Mouse (Mus musculus) yolk sac, embryonic 10.5 days (tissue): ENCODE results near the gene Sema3f.

Experiments
- DNase-seq: peaks from one replicate; pipeline ENCODE4 v3.0.0-alpha.2; 2017; ENCODE audit warnings: low spot score

The Sema3f gene

DNA sequence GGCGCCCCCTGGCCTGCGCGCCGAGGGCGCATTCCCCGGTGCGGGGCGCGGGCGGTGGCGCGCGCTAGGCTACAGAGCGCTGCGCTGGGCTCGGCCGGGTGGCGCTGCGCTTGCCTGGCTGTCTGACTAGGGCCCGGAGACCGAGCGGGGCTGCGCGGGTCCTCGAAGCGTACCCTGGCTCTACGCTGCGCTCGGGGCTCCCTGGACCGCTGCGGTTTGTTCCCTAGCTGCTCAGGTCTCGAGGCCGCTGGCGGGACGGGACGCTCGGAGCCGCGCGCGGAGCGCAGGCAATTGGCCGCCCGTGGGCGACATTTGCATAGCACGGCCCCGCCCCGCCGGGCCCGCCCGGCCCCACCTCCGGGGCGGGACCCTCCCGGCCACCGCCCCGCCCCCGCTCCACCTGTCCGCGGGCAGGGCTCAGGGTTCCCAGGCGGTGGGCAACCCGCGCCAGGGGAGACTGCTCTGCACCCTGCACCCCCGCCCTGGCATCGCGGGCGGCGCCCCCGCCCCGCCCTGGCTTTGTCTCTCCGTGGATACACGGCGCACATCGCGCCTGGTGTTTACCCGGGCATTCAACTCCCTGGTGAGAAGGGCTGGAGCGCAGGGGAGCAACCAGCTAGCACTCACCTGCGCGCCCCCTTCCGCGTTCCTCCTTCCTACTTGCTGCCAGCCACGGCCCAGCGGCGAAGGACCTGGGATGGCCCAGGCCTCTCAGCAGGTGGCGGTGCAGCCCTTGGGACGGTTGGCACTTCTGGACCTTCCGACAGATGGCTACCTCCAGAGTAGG, at the start of gene Sema3f:
Sema3f (minus strand) TSS at position 779 of the 787 bp plus-strand sequence.
- peak; percentile 83 for DNase-seq

DNA sequence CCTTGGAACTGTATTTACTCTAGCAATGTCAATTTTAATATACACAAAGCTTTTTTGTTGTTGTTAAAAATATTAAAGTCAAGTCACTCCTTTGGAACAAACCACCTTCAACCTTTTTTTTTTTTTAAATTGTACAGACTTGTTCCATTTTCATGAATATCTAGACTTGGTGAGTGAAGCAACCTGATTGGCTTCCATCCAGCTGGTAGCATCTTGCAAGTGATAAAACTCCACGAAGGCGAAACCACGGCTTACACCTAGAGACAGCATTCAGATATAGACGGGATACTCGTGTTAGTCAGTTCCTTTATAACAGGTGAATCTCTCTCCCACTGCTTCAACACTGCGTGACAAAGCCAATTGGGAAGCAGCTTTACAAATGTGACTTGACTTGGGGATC, 49.3 kb upstream of the Sema3f start:
- DNase-seq: no peak

DNA sequence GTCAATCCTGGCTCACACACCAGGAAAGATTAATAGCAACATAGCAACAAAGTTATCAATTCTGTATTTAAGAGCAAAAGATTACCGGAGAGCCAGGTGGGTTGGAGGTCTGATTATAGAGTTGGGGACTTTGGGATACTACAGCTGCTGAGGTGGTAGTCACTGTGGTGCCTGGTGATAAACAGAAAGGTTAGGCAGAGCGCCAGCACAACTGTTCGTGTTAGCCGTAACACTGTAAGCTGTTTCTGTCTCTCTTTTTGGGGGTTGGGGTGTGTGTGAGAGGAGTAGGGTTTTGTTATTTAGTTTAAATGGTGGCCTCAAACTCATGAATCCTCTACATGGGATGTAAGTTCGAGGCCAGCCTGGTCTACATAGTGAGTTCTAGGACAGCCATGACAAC, 40.1 kb upstream of the Sema3f start:
- DNase-seq: no peak

DNA sequence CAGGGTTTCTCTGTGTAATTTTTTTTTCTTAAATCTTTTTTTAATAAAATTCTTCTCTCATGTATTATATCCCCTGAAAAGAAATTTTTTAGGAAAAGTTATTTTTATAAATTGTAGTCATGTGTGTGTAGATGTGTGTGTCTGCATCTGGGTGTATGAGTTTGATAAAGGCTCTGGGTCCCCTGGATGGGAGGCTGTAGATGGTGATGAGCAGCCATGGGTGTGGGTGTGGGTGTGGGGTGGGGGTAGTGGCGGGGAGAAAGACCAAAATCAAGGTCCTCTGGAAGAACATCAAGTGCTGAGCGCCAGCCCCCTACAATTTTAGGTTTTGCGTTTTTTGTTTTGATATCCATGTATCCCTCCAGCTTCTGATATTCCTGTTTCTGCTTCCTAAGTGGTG, 37.8 kb upstream of the Sema3f start:
- no peak for DNase-seq

DNA sequence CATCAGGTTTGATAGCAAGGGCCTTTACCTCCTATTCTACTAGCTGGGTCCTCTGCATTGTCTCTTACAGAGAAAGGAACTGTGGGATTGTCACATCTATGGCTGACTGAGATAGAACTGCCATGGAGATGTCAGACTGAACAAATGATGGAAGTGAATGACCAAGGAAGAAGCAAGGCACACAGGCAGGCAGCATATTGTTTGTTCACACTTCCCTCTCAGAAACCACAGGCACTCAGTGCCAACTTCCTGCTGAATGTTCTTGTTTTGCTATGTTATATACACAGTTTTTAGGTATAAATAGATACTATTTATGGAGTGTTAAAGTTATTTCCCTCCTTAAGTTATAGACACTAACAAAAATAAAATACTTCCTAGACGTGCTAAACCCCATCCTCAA, 37.0 kb upstream of the Sema3f start:
- DNase-seq: no peak

DNA sequence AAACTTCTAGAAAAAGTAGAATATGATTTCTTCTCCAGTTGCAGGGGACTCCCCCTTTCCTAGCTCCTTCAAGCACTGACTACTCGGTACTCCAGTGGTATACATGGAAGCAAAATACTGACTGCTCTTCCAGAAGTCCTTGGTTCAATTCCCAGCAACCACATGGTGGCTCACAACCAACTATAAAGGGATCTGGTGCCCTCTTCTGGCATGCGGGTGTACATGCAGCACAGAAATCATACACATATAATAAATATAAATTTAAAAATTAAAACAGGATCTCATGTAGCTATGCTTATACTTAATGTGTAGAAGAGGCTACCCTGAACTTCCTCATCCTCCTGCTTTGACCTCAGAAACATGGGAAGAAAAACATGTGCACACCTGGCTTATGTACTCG, 36.4 kb upstream of the Sema3f start:
- no peak for DNase-seq

DNA sequence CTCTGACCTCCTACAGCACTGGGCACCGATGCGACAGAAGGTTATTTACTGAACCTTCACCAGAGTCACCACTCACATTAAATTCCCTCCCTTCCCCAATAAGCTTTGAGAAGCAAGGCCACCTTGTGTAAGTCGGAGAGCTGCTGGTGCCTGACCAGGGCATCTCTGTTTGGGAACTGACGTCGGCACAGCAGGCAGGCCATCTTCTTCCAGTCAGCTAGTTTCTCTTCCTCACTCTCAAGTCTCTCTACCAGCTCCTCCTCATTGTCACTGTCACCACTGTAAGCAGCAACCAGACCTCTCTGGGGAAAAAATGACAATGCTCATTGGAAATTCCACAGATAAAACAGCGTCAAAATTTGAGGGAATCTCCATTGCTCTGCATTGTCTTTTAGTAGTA, 33.8 kb upstream of the Sema3f start:
- DNase-seq: no peak

DNA sequence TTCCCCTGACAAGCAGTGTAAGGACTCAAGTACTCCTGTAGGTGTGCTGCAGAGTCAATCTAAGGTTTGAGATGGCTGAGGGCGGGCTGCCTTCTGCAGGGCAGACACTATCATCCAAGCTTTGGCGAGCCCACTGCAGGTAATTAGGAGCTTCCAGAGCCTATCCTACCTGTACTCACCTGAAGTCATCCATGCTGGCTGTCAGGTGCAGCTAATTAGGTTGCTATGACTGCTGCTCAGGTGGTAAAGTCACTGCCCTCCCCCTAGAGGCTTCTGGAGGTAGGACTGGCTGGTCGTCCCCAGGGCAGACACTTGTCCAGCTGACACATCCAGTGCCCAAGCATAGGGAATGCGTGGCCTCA, 28.5 kb upstream of the Sema3f start:
- DNase-seq: peak; percentile 50

DNA sequence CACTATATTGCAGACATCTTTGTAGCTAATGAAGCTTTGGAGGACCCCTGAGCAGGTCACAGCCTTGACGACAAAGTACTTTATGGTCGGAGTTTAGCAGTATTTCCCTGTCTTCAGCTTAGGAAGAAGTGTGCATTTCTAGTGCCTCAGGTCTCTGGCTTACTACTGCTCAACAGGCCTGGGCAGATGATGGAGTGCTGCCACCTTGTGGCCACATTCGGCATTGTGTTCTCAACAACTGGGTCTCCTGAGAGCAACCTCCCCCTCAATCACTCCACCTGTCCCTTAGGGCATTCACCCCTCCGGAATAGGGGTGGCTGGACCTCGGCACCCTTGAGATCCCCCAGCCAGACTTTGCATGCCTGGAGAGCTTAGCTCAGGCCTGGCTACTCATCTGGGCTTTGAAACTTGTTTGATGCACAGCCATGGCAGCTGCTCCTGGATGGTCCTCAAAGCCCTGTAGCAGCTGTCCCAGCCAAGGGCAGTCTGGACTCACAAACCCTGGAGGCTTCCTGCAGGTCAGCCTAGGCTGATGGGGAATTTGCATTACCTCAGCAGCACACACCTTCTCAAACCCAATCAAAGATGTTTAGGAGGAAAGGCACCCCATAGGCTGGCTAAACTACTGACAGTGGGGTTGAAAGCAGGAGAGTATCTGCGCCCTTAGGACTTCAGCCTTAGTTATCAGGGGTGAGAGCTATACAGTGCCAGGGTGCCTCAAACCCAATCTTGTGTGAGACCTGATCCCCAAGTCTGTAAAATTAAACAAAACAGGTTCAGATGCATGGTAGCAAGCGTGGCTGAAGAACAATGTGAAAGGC, 28.0 kb upstream of the Sema3f start:
- peak; percentile 82 for DNase-seq

DNA sequence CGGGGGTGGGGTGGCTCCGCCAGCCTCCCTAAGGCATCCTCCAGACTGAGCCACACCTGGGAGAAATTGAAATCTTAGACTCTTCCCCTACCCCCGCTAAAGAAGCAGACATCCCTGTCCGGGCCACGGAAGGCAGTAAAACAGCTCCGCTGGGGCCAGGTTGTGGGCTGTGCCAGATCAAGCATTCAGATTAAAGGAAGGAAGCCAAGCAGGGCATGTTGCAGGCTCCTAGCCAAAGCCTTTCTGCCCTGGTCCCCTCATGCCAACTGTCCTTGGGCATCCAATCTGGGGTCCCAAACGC, 25.9 kb upstream of the Sema3f start:
- DNase-seq: no peak

DNA sequence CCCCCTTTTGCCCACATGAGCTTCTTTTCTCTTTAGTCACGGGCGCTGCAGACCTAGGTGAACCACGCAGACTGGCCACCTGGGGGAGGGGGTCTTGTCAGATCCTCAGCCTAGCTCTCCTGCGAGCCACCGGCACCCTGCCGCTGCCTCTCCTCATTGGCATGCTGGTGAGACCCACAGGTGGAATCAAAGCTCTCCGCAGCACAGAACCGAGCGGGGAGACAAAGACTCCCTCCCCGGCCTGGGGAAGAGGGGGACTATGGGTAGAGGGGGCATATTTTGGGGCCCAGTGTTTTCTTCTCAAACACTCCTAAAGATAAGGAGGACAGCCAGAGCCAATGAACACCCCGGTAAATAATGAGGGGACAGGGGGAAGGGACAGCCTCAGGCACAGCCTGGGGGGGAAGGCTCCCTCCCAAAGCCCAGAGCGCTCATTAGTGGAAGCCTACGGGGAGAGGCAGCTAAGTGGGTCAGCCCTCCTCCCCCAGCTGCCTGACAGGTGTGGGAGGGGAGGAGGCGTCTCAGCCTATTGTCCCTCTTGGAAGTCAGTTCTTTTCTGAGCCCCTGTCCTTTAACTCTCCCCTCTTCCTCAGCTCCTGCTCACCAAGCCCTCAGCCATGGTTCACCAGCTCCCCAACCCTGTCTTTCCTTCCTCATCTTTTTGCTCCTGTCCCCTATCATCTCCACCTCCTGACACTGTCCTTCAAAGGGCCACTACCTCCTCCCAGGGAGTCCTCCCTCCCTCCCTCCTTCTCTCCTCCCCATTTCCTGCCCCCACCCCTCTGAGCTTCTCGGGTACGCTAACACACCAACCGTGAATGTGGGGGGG, 25.3 kb upstream of the Sema3f start:
- no peak for DNase-seq

DNA sequence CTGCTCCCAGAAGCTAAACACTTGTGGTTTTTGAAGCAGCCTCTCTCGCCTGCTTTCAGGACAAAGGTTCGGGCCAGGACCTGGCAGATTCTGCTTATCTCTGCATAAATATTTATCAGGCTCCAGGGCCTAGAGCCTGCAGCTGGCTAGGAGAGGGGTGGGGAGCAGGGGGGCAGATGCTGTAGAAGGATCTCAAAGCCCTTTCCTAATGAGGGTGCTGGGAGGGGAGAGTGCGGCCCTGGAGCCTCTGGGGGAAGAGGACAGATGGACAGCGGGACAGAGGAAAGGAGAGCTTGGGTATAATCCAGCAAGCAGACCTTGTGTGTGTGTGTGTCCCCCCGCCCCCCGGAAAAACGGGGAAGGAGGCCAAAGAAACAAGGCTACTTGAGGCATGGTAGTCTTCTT, 24.3 kb upstream of the Sema3f start:
- no peak for DNase-seq

DNA sequence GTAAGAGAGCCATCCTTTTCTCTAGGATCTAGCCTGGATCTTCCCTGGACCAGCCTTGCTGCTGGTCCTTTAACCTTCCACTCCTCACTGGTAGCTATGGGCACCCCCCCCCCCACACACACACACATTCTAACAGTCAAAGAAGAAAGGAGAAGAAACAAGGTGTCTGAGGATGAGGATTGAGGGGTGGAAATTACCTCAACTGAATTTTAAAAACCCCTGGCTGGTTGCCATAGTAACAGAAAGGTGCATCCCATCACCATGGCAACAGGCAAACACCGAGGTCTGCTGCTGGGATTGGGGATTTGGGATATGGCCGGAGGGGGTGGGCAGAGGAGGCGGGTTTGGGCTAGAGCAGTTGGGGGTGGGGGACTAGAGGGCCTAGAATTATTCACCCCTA, 19.4 kb upstream of the Sema3f start:
- DNase-seq: no peak

DNA sequence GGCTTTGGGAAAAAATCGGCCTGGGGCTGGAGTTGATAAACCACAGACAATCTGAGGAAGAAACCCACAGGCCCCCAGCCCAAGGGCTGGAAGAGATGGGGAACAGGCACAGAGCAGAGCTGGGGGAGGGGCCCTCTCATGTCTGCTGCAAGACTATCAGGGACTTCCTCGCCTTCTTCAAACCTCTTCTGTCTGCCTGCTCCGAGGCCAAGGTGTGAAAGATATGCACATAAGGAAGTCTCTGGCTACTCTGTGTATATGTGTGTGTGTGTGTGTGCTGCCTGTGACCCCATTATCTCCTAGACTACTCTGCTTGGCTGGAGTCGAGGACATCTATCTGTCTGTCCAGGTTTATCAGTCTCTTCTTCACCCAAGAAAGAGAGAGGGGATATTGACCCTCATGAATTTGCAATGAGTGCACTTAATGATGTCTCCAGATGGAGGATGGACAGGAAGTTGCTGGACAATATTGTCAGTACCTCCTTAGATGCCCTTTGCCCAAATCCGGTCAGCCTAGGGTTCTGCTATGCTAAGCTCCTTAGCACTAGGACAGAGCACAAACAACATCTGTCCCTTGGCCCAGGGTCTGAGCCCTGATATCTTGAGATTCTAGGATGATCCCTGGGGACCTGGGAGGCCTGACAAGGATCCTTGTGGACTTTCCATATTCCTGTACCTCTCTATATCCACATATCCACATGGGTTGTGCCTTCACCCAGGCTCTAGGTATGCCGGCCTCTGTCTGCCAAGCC, 18.8 kb upstream of the Sema3f start:
- no peak for DNase-seq

DNA sequence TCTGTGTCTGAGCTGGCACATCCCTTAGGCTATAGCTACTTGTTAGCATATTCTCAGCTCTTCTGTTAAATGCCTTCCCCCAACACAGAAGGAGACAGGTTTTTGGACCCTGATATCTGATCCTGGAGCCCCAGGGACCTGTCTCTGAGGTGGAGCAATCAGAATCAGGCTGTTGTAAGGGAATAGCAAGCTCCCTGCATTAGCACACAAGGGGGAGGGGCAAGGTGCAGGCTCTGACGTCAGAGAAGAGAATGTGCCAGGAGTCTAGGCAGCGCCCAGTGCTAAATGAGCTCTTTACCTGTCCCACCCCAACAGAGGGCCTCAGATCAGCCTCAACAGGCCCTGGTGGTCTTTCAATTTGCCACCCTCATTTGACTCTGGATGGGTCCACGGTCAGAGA, 16.8 kb upstream of the Sema3f start:
- DNase-seq: no peak

DNA sequence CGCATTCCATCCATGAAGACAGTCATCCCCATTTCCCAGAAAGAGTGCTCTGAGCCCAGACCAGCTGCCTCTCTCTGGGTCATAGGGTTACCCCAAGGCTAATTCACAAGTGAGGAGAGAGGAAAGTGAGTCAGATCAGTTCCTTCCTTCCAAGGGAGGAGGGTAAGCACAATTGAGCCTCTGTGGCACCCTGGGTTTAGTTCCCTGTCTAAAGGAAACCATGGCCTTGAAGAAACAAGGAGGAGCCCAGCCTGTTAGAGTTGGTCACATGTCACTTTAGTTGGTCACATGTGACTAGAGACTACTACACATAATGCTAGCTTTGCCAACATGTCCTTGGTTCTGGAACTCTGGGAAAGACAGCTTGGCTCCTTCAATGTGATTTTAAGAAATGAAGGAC, 14.5 kb upstream of the Sema3f start:
- no peak for DNase-seq

DNA sequence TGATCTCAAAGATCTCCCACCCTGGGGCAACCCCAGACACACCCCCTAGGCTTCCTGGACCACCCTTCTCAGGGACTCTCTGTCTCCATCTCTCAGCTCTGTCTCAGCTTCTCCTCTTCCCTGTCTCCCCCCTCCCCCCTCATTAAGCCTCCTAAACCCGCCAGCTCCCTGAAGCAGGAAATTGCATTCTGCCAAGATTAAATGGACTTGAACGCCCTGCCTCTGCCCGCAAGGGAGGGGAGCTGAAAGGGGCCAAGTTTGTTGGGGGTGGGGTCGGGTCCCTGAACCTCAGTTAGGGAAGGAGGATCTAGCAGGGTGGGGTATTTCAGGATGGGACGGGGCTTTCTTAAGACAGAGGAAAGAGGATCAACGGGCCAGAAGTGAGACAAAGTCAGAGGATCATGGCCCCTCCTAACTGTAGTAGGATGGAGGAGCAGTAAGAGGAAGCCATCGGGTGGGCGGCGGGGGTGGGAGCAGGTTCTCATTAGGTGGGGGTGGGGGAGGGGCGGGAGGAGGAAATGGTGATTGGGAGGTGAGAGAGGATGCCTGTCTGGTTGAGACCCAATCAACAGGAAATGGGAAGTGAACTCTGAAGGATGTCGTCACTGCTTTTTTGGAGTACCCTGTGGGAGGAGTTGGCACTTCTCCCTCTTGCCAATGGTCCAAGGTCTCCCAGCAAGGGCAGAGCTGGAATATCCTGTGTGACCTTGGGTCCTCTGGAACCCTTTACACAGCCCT, 13.7 kb upstream of the Sema3f start:
- DNase-seq: peak; percentile 53

DNA sequence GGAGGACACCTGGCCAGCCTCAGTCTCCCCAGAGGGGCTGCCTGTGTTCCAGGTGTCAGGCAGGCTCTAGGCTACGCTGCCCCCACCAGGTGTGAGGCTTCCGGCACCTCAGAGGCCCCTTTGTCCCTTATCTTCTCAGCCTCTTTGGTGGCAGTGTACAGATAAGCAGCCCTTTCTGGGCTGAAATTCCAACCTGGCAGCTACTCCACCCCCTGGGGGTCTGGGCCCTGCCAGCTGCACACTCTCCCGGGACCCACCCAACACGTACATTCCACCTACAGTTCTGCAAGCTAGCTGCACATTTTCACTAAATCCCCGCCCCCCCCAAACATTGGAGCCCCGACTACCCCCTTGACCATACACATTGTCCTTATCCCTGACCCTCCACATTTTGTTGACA, 13.0 kb upstream of the Sema3f start:
- no peak for DNase-seq

DNA sequence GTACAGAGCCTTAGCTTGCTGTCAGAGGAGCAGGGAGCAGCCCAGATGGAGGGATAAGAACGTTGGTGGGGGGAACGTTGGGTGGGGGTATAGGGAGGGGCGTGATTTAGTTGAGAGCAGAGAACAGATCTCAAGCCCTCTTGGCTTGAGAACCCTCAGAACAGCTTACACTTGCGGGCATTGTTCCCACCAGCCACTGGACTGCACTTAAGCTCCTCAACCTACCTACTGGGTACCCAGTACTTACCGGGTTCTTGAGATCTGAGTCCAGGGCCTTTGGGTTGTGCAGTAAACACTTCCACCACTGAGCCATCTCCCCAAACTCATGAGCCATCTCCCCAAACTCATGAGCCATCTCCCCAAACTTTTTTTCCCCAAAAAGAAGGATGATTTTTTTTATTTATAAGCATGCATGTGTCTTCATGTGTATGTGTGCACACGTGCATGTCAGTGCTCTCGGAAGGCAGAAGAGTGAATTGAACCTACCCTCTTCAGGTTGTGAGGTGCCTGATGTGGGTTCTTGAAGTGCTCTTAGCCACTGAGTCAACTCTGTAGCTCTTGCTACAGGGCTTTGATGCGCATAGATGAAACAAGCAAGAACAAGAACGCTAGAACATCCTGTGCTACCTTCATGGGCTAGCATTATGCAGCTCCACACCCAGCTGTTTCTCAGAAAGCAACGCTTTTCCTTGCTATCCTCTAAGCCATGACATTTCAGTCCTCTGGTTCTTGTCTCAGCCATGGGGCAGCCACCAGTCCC, 8.7 kb upstream of the Sema3f start:
- no peak for DNase-seq

DNA sequence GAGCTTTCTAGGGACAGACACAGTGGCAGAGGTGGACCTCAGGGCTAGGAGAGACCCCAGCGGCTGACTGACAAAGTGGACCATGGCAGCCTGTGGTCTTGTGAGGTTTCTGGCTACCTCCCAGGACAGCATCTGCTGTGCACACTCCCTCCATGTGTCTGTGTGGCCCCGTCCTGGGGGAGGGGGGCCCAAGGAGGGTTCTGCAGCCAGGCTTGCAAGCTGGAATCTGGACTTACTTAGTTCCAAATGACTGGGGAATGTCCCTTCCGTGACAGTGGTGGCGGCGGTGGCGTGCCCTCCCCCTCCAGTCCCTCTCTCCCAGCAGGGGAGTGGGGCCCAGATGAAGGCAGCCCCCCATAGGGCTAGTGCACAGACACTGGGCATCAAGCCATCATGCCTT, 6.7 kb upstream of the Sema3f start:
- DNase-seq: no peak

DNA sequence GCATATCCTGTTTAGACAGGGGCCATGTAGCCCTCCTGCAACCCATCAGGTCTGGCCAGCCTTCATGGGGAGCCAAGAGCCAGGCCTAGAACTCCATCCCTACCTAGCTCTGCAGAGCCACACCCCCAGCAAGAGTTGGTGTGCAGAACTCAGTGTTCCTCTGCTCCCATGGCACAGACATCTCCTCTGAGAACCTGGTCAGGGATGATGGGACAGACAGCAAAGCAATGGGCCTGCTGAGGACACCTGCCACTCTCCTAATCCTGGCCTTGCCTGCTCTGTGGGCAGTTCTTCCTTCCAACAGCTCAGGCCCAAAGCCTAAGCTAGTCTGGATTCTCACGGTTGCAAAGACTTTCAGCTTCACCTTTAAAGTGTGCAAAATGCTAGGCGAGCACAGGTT, 5.4 kb upstream of the Sema3f start:
- no peak for DNase-seq
